Mouse (Mus musculus) regulatory T cell (primary cell): ENCODE measurements around the gene Ankrd34c.

Experiments used
- in situ Hi-C: fragments of 300-600 bp; cut with MboI, MseI; formaldehyde crosslinking; loops from one replicate; pipeline ENCODE4 v1.15.1; 2025; ENCODE audit warnings: high pct_unique_total_duplicates

Gene Ankrd34c

DNA sequence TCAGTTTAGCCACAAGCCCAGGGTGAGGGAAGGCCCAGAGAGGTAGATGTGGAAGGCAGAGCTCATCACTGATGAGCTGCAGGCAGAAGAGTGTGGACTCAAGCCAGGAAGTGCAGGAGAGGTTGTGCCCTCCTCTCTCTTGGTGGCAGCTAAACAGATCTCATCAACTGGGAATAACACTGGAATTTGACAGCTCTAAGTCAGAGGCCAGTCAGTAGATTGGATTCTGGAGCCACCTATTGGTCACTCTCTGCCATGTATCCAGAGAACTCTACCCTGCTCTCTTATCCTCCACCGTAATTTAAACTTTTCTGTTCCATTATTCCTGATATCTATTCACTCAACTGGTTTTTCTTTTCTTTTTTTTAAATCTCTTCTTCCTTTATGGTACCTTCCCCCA is 59.3 kb downstream of the Ankrd34c start:
- in situ Hi-C loops, result no loop called here
